Mouse (Mus musculus): Measurements from ENCODE around the gene Arpp21.

DNA sequence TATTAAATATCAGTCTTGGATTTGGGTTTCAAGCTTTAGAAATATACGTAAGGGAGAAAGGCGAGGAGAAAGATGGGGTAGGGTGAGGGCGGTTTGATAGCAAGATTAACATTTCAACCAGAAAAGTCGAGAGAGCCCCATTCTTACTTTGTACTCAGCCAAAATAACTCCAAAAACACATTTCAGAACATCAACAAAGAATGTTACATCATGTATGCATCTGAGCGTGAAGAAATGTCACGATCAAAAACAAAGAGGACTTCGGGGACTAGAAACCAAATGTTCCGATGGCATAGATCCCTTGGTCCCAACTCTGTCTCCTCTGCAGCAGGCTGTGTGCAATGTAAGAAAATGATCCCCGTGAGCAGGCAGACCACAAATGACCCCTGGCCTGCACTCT lies 2.4 kb upstream of the Arpp21 start:
- TF ChIP-seq POLR2A (IDR thresholded peaks at IDR 0.05; ENCODE audit: insufficient read depth, low read length) (no peak), CTCF (IDR thresholded peaks at IDR 0.05; ENCODE audit: low read depth, low read length) (no peak)
